Mouse (Mus musculus) cerebellum, adult 2 months (tissue): ENCODE measurements at regions not wholly inside any gene's neighbourhood (a gene's known extent, or its start where the extent isn't known, plus 50 kb on each side); places are given as distances from the start of the nearest gene placed in this dataset.

Source experiments
- CTCF ChIP-seq: fragments of 200-500 bp; IDR thresholded peaks from 2 replicates; pipeline ENCODE4 v1.5.1; 2011; ENCODE audit warnings: low read depth, mild to moderate bottlenecking, control low read depth, low read length, moderate library complexity, borderline replicate concordance; ENCODE audit not compliant: insufficient read depth
- POLR2A ChIP-seq: fragments of 200-500 bp; IDR thresholded peaks from 2 replicates; pipeline ENCODE4 v1.6.1; 2011; ENCODE audit warnings: low read length, control low read depth, borderline replicate concordance; ENCODE audit not compliant: insufficient read depth

DNA sequence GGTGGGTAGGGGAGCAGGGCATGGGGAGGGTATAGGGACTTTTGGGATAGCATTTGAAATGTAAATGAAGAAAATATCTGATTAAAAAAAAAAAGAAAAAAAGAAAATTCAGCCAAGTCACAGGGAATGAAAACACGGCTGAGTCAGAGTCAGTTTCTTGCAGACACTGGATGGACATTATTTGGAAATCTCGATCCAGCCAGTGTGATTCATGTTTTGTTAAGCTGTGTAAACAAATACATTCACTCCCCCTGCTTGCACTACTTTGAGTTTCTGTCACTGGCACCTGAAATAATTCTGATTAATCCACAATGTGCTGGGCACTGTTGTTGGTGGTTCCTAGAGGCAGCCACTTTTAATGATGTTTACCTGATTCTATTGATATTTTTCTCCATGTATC lies 68.6 kb upstream of the Mtpn start:
- TF ChIP-seq CTCF: no peak
- no peak for TF ChIP-seq POLR2A
